Mouse (Mus musculus) MEL (cell line): ENCODE results near the gene Blcap.

Experiments
- CHD1 ChIP-seq: IDR thresholded peaks from 2 replicates; pipeline ENCODE4 v1.6.1; 2012; ENCODE audit warnings: low read depth, mild to moderate bottlenecking, inconsistent platforms, low read length, improper control_type of control experiment
- CTCF ChIP-seq, 3 experiments: IDR thresholded peaks in 2 of 3; conservative IDR thresholded peaks in 1 of 3; 2 replicates each; pipeline ENCODE4 v1.5.1; 2011 to 2012; ENCODE audit warnings: low read length in 3 of 3, low read depth in 2 of 3, mild to moderate bottlenecking in 2 of 3, improper control_type of control experiment in 1 of 3, inconsistent platforms in 1 of 3, mixed read lengths in 1 of 3, moderate library complexity in 1 of 3; ENCODE audit not compliant: control insufficient read depth in 1 of 3, insufficient read depth in 1 of 3, poor library complexity in 1 of 3, severe bottlenecking in 1 of 3
- POLR2A ChIP-seq, 2 experiments: IDR thresholded peaks; 2 replicates each; pipeline ENCODE4 v1.6.1; 2011 to 2012; ENCODE audit warnings: low read length in 2 of 2, mild to moderate bottlenecking in 2 of 2, control low read depth in 1 of 2, improper control_type of control experiment in 1 of 2, low read depth in 1 of 2, moderate library complexity in 1 of 2; ENCODE audit not compliant: control insufficient read depth in 1 of 2, insufficient read depth in 1 of 2, poor library complexity in 1 of 2
- RAD21 ChIP-seq: IDR thresholded peaks from 2 replicates; pipeline ENCODE4 v1.6.1; 2011; ENCODE audit warnings: mild to moderate bottlenecking, low read depth, low read length, improper control_type of control experiment
- ZKSCAN1 ChIP-seq: IDR thresholded peaks from 2 replicates; pipeline ENCODE4 v1.6.1; 2012; ENCODE audit warnings: low read depth, mild to moderate bottlenecking, inconsistent platforms, low read length, improper control_type of control experiment, moderate library complexity

GRCm38 (mm10) chr2:157572786-157573185 lies 1.7 kb upstream of the Blcap start:
- no peak for TF ChIP-seq CHD1
- no peak for TF ChIP-seq CTCF (IDR thresholded peaks at IDR 0.05 in 2 of 3, conservative IDR thresholded peaks at IDR 0.05 in 1 of 3; ENCODE audit: control insufficient read depth in 1 of 3, insufficient read depth in 1 of 3, low read depth in 2 of 3, low read length in 3 of 3, poor library complexity in 1 of 3, severe bottlenecking in 1 of 3)
- TF ChIP-seq RAD21, result no peak
- TF ChIP-seq POLR2A (IDR thresholded peaks at IDR 0.05; ENCODE audit: control insufficient read depth in 1 of 2, insufficient read depth in 1 of 2, low read depth in 1 of 2, low read length in 2 of 2, poor library complexity in 1 of 2), result no peak
- TF ChIP-seq ZKSCAN1, result no peak
